Mouse (Mus musculus) megakaryocyte, embryonic 14.5 days (primary cell): ENCODE measurements around the gene Sorbs1.

Source experiments
- FLI1 ChIP-seq: IDR thresholded peaks from 2 replicates; pipeline ENCODE4 v1.6.1; 2012; ENCODE audit warnings: low read length, inconsistent platforms, mixed read lengths
- GATA1 ChIP-seq: IDR thresholded peaks from 3 replicates; pipeline ENCODE4 v1.6.1; 2012; ENCODE audit warnings: mixed read lengths, low read length, inconsistent platforms, borderline replicate concordance

DNA sequence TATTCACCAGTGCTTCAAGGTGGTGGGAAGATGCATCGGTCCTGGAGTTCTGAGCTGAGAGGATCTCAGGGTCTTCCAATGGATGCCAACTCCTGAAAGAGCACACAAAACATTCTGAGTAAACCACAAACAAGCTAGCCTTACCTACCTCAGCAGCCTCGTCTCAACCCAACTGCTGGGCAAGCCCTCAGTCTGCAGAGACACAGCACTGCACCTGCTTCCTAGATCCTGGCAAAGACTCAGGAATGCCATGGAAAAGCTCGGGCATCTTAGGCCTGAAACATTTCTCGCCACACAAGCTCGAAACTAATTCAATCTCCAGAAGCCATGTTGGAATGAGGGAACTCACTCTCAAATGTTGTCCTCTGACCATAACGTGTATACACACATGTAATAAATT, 62.3 kb downstream of the Sorbs1 start:
- no peak for TF ChIP-seq GATA1
- no peak for TF ChIP-seq FLI1
